Mouse (Mus musculus) neural tube, embryonic 11.5 days (tissue): ENCODE measurements at regions not wholly inside any gene's neighbourhood (a gene's known extent, or its start where the extent isn't known, plus 50 kb on each side); places are given as distances from the start of the nearest gene placed in this dataset.

Experiments
- ATAC-seq: fragments of 200-750 bp; cut with Nextera tagmentation; 2 replicates; pipeline ENCODE4 v1.8.0; 2017; ENCODE audit warnings: moderate number of reproducible peaks, mild to moderate bottlenecking, moderate TSS enrichment, moderate library complexity; ENCODE audit not compliant: insufficient read depth, low FRiP score, low TSS enrichment
- DNase-seq: peaks from one replicate; pipeline ENCODE4 v3.0.0-alpha.2; 2015; ENCODE audit warnings: low spot score
- H3K27ac ChIP-seq: fragments of 300-500 bp; sonication (generic); 2 replicates; pipeline ENCODE4 v1.5.1; 2014; ENCODE audit warnings: low read depth, mild to moderate bottlenecking, low read length
- H3K27me3 ChIP-seq: fragments of 300-500 bp; sonication (generic); 2 replicates; pipeline ENCODE4 v1.6.1; 2014; ENCODE audit warnings: mild to moderate bottlenecking, low read length, mixed read lengths; ENCODE audit not compliant: control insufficient read depth, insufficient read depth
- H3K36me3 ChIP-seq: fragments of 300-500 bp; sonication (generic); 2 replicates; pipeline ENCODE4 v1.6.1; 2014; ENCODE audit warnings: mild to moderate bottlenecking, low read length, moderate library complexity, mixed read lengths; ENCODE audit not compliant: control insufficient read depth, insufficient read depth
- H3K4me1 ChIP-seq: fragments of 300-500 bp; sonication (generic); 2 replicates; pipeline ENCODE4 v1.6.1; 2014; ENCODE audit warnings: low read length, mixed read lengths; ENCODE audit not compliant: control insufficient read depth, insufficient read depth
- H3K4me2 ChIP-seq: fragments of 300-500 bp; sonication (generic); 2 replicates; pipeline ENCODE4 v1.6.1; 2014; ENCODE audit warnings: low read depth, mild to moderate bottlenecking, moderate library complexity
- H3K4me3 ChIP-seq: fragments of 300-500 bp; sonication (generic); 2 replicates; pipeline ENCODE4 v1.5.1; 2014; ENCODE audit warnings: low read depth, low read length
- H3K9ac ChIP-seq: fragments of 300-500 bp; sonication (generic); 2 replicates; pipeline ENCODE4 v1.6.1; 2014; ENCODE audit warnings: mild to moderate bottlenecking, low read length
- H3K9me3 ChIP-seq: fragments of 300-500 bp; sonication (generic); 2 replicates; pipeline ENCODE4 v1.6.1; 2016; ENCODE audit warnings: low read length; ENCODE audit not compliant: control insufficient read depth
- WGBS: fragments of 180-500 bp; shearing (Covaris S2); extraction: QIAGEN DNeasy Blood & Tissue Kit; methylation state at CpG from one replicate; pipeline ENCODE4 v1.1.7; 2014; 5-methylcytosine and 5-hydroxymethylcytosine counted together

- no peak overlapping the region for H3K9ac ChIP-seq
- no peak overlapping the region for H3K4me3 ChIP-seq
- H3K27me3 ChIP-seq, result no peaks in the 10 kb centered on the region
- no peaks in the 10 kb centered on the region for H3K36me3 ChIP-seq
- DNase-seq (no peak), ATAC-seq (no peak)
- no peaks in the 10 kb centered on the region for H3K9me3 ChIP-seq
- H3K4me2 ChIP-seq, result no peak overlapping the region
- no peaks in the 10 kb centered on the region for H3K4me1 ChIP-seq
- H3K27ac ChIP-seq, result no peak overlapping the region
These were observed 331.7 kb downstream of the Bmp2 start for GRCm38 (mm10) chr2:133883682-133884081.

- ATAC-seq (no peak), DNase-seq (no peak)
- no peaks in the 10 kb centered on the region for H3K4me1 ChIP-seq
- H3K9ac ChIP-seq, result no peak overlapping the region
- H3K4me3 ChIP-seq, result no peak overlapping the region
- no peak overlapping the region for H3K27ac ChIP-seq
- H3K27me3 ChIP-seq, result no peaks in the 10 kb centered on the region
- H3K36me3 ChIP-seq, result no peaks in the 10 kb centered on the region
- H3K9me3 ChIP-seq, result no peaks in the 10 kb centered on the region
- 77% methylated on average over 6 of the region's 6 CpGs for WGBS
- no peak overlapping the region for H3K4me2 ChIP-seq
These were observed 354.3 kb downstream of the Bmp2 start for GRCm38 (mm10) chr2:133906269-133906668.
